Mouse (Mus musculus) limb, embryonic 13.5 days (tissue): ENCODE measurements at regions not wholly inside any gene's neighbourhood (a gene's known extent, or its start where the extent isn't known, plus 50 kb on each side); places are given as distances from the start of the nearest gene placed in this dataset.

Experiments
- ATAC-seq: fragments of 200-750 bp; cut with Nextera tagmentation; 2 replicates; pipeline ENCODE4 v1.8.0; 2017; ENCODE audit warnings: low read depth, moderate number of reproducible peaks, moderate TSS enrichment; ENCODE audit not compliant: low FRiP score
- H3K27ac ChIP-seq: fragments of 300-500 bp; sonication (generic); 2 replicates; pipeline ENCODE4 v1.5.1; 2015; ENCODE audit warnings: inconsistent platforms, mild to moderate bottlenecking, moderate library complexity
- H3K27me3 ChIP-seq: fragments of 300-500 bp; sonication (generic); 2 replicates; pipeline ENCODE4 v1.6.1; 2015; ENCODE audit warnings: mild to moderate bottlenecking, inconsistent platforms
- H3K36me3 ChIP-seq: fragments of 300-500 bp; sonication (generic); 2 replicates; pipeline ENCODE4 v1.6.1; 2015; ENCODE audit warnings: inconsistent platforms, mild to moderate bottlenecking, moderate library complexity
- H3K4me1 ChIP-seq: fragments of 300-500 bp; sonication (generic); 2 replicates; pipeline ENCODE4 v1.6.1; 2015; ENCODE audit warnings: inconsistent platforms
- H3K4me2 ChIP-seq: fragments of 300-500 bp; sonication (generic); replicated peaks from 2 replicates; pipeline ENCODE4 v1.6.1; 2015; ENCODE audit warnings: inconsistent platforms, mild to moderate bottlenecking, moderate library complexity
- H3K4me3 ChIP-seq: fragments of 300-500 bp; sonication (generic); 2 replicates; pipeline ENCODE4 v1.5.1; 2015; ENCODE audit warnings: moderate library complexity, mild to moderate bottlenecking, inconsistent platforms
- H3K9ac ChIP-seq: fragments of 300-500 bp; sonication (generic); 2 replicates; pipeline ENCODE4 v1.6.1; 2015; ENCODE audit warnings: mild to moderate bottlenecking, inconsistent platforms
- H3K9me3 ChIP-seq: fragments of 300-500 bp; sonication (generic); 2 replicates; pipeline ENCODE4 v1.6.1; 2016; ENCODE audit warnings: inconsistent platforms
- WGBS: fragments of 180-500 bp; shearing (Covaris S2); methylation state at CpG from one replicate; pipeline ENCODE4 v1.1.7; 2015; 5-methylcytosine and 5-hydroxymethylcytosine counted together

- H3K9ac ChIP-seq, result no peak overlapping the region
- H3K4me2 ChIP-seq, result no peak overlapping the region
- ATAC-seq, result no peak
- WGBS, result 90% methylated on average over 2 of the region's 2 CpGs
- no peak overlapping the region for H3K4me3 ChIP-seq
- no peaks in the 10 kb centered on the region for H3K36me3 ChIP-seq
- H3K27ac ChIP-seq, result no peak overlapping the region
- H3K9me3 ChIP-seq, result no peaks in the 10 kb centered on the region
- H3K27me3 ChIP-seq, result no peaks in the 10 kb centered on the region
- H3K4me1 ChIP-seq, result peaks cover 4% of the 10 kb centered on the region
Observed at GRCm38 (mm10) chr12:97898178-97898577, 361.1 kb downstream of the Galc start.

GRCm38 (mm10) chr12:97895981-97896380, 363.3 kb downstream of the Galc start:
- Histone ChIP-seq H3K4me1 (peaks cover 4% of the 10 kb centered on the region), H3K9ac (no peak overlapping the region), H3K27ac (no peak overlapping the region), H3K27me3 (no peaks in the 10 kb centered on the region; the same call in 1 of the 2 replicates), H3K4me2 (no peak overlapping the region), H3K9me3 (no peaks in the 10 kb centered on the region), H3K36me3 (no peaks in the 10 kb centered on the region), H3K4me3 (no peak overlapping the region)
- ATAC-seq, result peak; percentile 66
- WGBS, result 54% methylated on average over 2 of the region's 2 CpGs

GRCm38 (mm10) chr12:97888801-97889455, 370.3 kb downstream of the Galc start:
- Histone ChIP-seq H3K4me2 (peak overlapping the region; percentile 55), H3K4me3 (peak overlapping the region; percentile 23), H3K27me3 (peaks cover 5% of the 10 kb centered on the region; the same call in 1 of the 2 replicates), H3K27ac (no peak overlapping the region), H3K36me3 (no peaks in the 10 kb centered on the region), H3K4me1 (peaks cover 15% of the 10 kb centered on the region), H3K9me3 (no peaks in the 10 kb centered on the region), H3K9ac (no peak overlapping the region)
- ATAC-seq, result peak; percentile 44; the same call in 1 of the 2 replicates
- WGBS, result 3% methylated on average over 12 of the region's 12 CpGs

GRCm38 (mm10) chr12:97888291-97888800, 370.9 kb downstream of the Galc start:
- peak overlapping the region; percentile 55 for H3K4me2 ChIP-seq
- 13% methylated on average over 6 of the region's 6 CpGs for WGBS
- no peaks in the 10 kb centered on the region for H3K36me3 ChIP-seq
- H3K4me3 ChIP-seq, result peak overlapping the region; percentile 23
- peaks cover 5% of the 10 kb centered on the region; the same call in 1 of the 2 replicates for H3K27me3 ChIP-seq
- ATAC-seq, result no peak
- peaks cover 15% of the 10 kb centered on the region for H3K4me1 ChIP-seq
- H3K9ac ChIP-seq, result no peak overlapping the region
- H3K27ac ChIP-seq, result no peak overlapping the region
- H3K9me3 ChIP-seq, result no peaks in the 10 kb centered on the region

- no peak overlapping the region for H3K4me2 ChIP-seq
- H3K9me3 ChIP-seq, result no peaks in the 10 kb centered on the region
- no peaks in the 10 kb centered on the region for H3K27me3 ChIP-seq
- 77% methylated on average over 4 of the region's 4 CpGs for WGBS
- no peaks in the 10 kb centered on the region for H3K36me3 ChIP-seq
- no peak overlapping the region for H3K4me3 ChIP-seq
- H3K9ac ChIP-seq, result no peak overlapping the region
- no peak for ATAC-seq
- H3K4me1 ChIP-seq, result no peaks in the 10 kb centered on the region
- no peak overlapping the region for H3K27ac ChIP-seq
Observed at GRCm38 (mm10) chr12:97882439-97882838, 376.8 kb downstream of the Galc start.

- peak; percentile 81; the same call in 1 of the 2 replicates for ATAC-seq
Observed at GRCm38 (mm10) chr12:97872391-97872790, 386.9 kb downstream of the Galc start.

GRCm38 (mm10) chr12:97862921-97863320, 396.3 kb downstream of the Galc start:
- no peak for ATAC-seq
- no peak overlapping the region for H3K9ac ChIP-seq
- no peak overlapping the region for H3K4me3 ChIP-seq
- no peaks in the 10 kb centered on the region for H3K9me3 ChIP-seq
- no peaks in the 10 kb centered on the region for H3K36me3 ChIP-seq
- H3K27ac ChIP-seq, result no peak overlapping the region
- H3K27me3 ChIP-seq, result no peaks in the 10 kb centered on the region
- 87% methylated on average over 3 of the region's 3 CpGs for WGBS
- no peak overlapping the region for H3K4me2 ChIP-seq
- no peaks in the 10 kb centered on the region for H3K4me1 ChIP-seq

More at GRCm38 (mm10) chr12:97872391-97872790, 386.9 kb downstream of the Galc start:
- 11% methylated on average over 2 of the region's 2 CpGs for WGBS
- H3K4me2 ChIP-seq, result no peak overlapping the region
- H3K9me3 ChIP-seq, result no peaks in the 10 kb centered on the region
- H3K4me1 ChIP-seq, result no peaks in the 10 kb centered on the region
- no peaks in the 10 kb centered on the region for H3K36me3 ChIP-seq
- H3K27me3 ChIP-seq, result peaks cover 9% of the 10 kb centered on the region; the same call in 1 of the 2 replicates
- no peak overlapping the region for H3K9ac ChIP-seq
- H3K4me3 ChIP-seq, result no peak overlapping the region
- no peak overlapping the region for H3K27ac ChIP-seq

GRCm38 (mm10) chr12:97836202-97836908, 422.9 kb downstream of the Galc start:
- Histone ChIP-seq H3K27ac (no peak overlapping the region), H3K4me2 (no peak overlapping the region), H3K9me3 (no peaks in the 10 kb centered on the region), H3K36me3 (no peaks in the 10 kb centered on the region), H3K4me1 (no peaks in the 10 kb centered on the region), H3K27me3 (no peaks in the 10 kb centered on the region), H3K9ac (no peak overlapping the region), H3K4me3 (no peak overlapping the region)
- WGBS, result 74% methylated on average over 8 of the region's 8 CpGs
- no peak for ATAC-seq

GRCm38 (mm10) chr12:97793364-97794120, 465.7 kb downstream of the Galc start:
- Histone ChIP-seq H3K27me3 (0 out of 2 replicates have a peak, but pooled peaks cover 3% of the 10 kb centered on the region), H3K9me3 (no peaks in the 10 kb centered on the region), H3K4me1 (0 out of 2 replicates have a peak, but pooled peaks cover 3% of the 10 kb centered on the region), H3K27ac (no peak overlapping the region), H3K36me3 (no peaks in the 10 kb centered on the region), H3K9ac (no peak overlapping the region), H3K4me3 (no peak overlapping the region), H3K4me2 (no peak overlapping the region)
- ATAC-seq, result no peak
- WGBS, result 27% methylated on average over 16 of the region's 16 CpGs

- no peak for ATAC-seq
- Histone ChIP-seq H3K27me3 (no peaks in the 10 kb centered on the region), H3K36me3 (no peaks in the 10 kb centered on the region), H3K4me1 (no peaks in the 10 kb centered on the region), H3K9me3 (no peaks in the 10 kb centered on the region), H3K9ac (no peak overlapping the region), H3K4me3 (no peak overlapping the region), H3K4me2 (no peak overlapping the region), H3K27ac (no peak overlapping the region)
- 78% methylated on average over 3 of the region's 3 CpGs for WGBS
Observed at GRCm38 (mm10) chr12:97783476-97783875, 475.8 kb downstream of the Galc start.

GRCm38 (mm10) chr12:97759116-97759515, 500.1 kb downstream of the Galc start:
- Histone ChIP-seq H3K27ac (no peak overlapping the region), H3K27me3 (no peaks in the 10 kb centered on the region), H3K4me2 (no peak overlapping the region), H3K4me1 (no peaks in the 10 kb centered on the region), H3K9me3 (no peaks in the 10 kb centered on the region), H3K9ac (no peak overlapping the region), H3K4me3 (no peak overlapping the region), H3K36me3 (no peaks in the 10 kb centered on the region)
- no peak for ATAC-seq
- WGBS, result 75% methylated on average over 3 of the region's 3 CpGs

GRCm38 (mm10) chr12:97758624-97759023, 500.6 kb downstream of the Galc start:
- Histone ChIP-seq H3K27me3 (no peaks in the 10 kb centered on the region), H3K36me3 (no peaks in the 10 kb centered on the region), H3K9me3 (no peaks in the 10 kb centered on the region), H3K4me3 (no peak overlapping the region), H3K4me1 (no peaks in the 10 kb centered on the region), H3K4me2 (no peak overlapping the region), H3K27ac (no peak overlapping the region), H3K9ac (no peak overlapping the region)
- 53% methylated on average over 2 of the region's 2 CpGs for WGBS
- no peak for ATAC-seq
